8 mouse cellular contexts compared by ENCODE assay signal in the genomic region with DNA sequence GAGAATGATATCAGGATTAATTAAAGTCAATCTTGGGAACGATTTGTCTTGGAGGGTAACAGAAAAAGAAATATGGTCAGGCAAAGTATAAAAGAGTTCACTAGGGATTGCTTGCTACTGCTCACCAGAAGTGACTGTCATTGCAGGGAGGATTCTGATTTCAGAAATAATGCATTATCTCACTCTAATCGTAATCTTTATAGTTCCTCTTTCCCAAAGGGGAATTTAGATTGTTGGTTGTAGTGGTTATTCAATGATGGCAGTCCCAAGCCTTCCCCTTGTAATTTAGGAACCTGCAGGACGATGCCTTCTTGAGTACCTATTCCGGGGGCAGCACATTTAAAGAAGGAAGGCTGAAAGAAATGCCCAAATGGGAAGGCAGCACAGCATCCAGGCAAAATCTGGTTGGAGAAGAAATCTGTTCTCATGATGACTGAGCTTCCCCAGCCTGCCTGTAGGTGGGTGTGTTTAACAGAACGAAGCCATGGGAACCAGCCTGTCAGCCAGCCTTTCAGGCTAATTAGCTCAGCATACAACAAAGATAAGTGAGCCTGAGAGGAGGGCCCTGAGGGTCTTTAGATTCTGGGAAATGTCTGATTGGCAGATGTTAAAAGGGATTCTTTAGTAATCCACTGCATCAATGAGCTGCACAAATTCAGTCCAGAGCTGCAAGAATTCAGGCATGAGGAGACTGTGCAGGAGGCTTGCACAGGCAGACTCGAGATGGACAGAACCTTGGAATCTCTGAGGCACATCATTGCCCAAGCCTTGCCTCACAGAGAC. TPM values are rescaled to one million over a fixed set of nuclear protein-coding genes. Genes with fewer than 3 reads are reported as not detected.
DNase-seq lines count a peak whose midpoint lies in the region; ATAC-seq lines count a peak whose summit lies in the region.

Lix1 (plus strand) TSS at position 451 of the 783 bp plus-strand sequence.

- WGBS in forebrain, embryonic 10.5 days, result 27% methylated on average over 6 of the region's 6 CpGs

- H3K9me3 ChIP-seq in forebrain, embryonic 10.5 days, result no peaks in the 10 kb centered on the region

- peak within 1 kb of the TSS; percentile 57 for H3K4me3 ChIP-seq in forebrain, embryonic 10.5 days

- H3K4me1 ChIP-seq in forebrain, embryonic 10.5 days, result peaks cover 64% of the 10 kb centered on the region

- peaks cover 11% of the 10 kb centered on the region for H3K36me3 ChIP-seq in forebrain, embryonic 10.5 days (replicated peaks)

- H3K27me3 ChIP-seq in forebrain, embryonic 10.5 days (ENCODE audit: poor library complexity, severe bottlenecking), result no peaks in the 10 kb centered on the region

- no peak for ATAC-seq in monocyte, adult 5-6 weeks (replicated peaks; ENCODE audit: insufficient number of reproducible peaks, low FRiP score, low TSS enrichment, poor library complexity, severe bottlenecking)

- H3K27ac ChIP-seq in forebrain, embryonic 10.5 days, result peak within 1 kb of the TSS; percentile 85

- DNase-seq in A20 (ENCODE audit: low read depth, low spot score) (peak; percentile 58), NIH3T3 (ENCODE audit: low read depth) (peak; percentile 69)
- DNase-seq in forebrain, embryonic 10.5 days (ENCODE audit: extremely low spot score, low spot score), result peak; percentile 82
- DNase-seq in heart, postnatal 4 days, result peak; percentile 46
- DNase-seq in layer of hippocampus, adult 9-10 months (ENCODE audit: low spot score), result peak; percentile 64
- peak; percentile 42 for DNase-seq in lung, postnatal 10 days
- peak; percentile 76 to 86 for DNase-seq in right cerebral cortex, adult 2 months (ENCODE audit: low spot score in 2 of 2)

RNA-seq across cellular contexts. Expression of gene Lix1, which starts in this region (rescaled TPM):
- polyA plus RNA-seq in forebrain, embryonic 10.5 days (2016; fragmentation: Nextera tagmentation; extraction: Ambion mirVana), result 104 and 105 TPM in 2 replicates
- total RNA-seq in heart, postnatal 4 days (2021), result 1 to 10 TPM; 5.2 to 5.8 TPM
- total RNA-seq in monocyte, adult 5-6 weeks (2017), result not detected in 3 replicates
